Mouse (Mus musculus) layer of hippocampus, adult 2 months (tissue): ENCODE results near the gene Kirrel3. TPM values are rescaled to one million over a fixed set of nuclear protein-coding genes. Genes with fewer than 3 reads are reported as not detected.
A peak's percentile ranks its signal among the peaks of the same experiment; 100 is the strongest.

Source experiments
- DNase-seq, 2 experiments: peaks; one replicate each; pipeline ENCODE4 v3.0.0; 2022; ENCODE audit warnings: low spot score in 2 of 2
- H3K27ac ChIP-seq: fragments of 200-600 bp; 2 replicates; pipeline ENCODE4 v1.8.1; 2022
- H3K4me3 ChIP-seq: fragments of 200-600 bp; 2 replicates; pipeline ENCODE4 v1.8.1; 2022; ENCODE audit warnings: mild to moderate bottlenecking
- CTCF ChIP-seq: fragments of 200-600 bp; conservative IDR thresholded peaks from 2 replicates; pipeline ENCODE4 v1.8.1; 2022; ENCODE audit warnings: antibody characterized with exemption, mild to moderate bottlenecking, moderate library complexity
- total RNA-seq, 2 experiments: library from RNA; stranded (reverse); gene quantifications; 2 replicates each; pipeline ENCODE4 v1.2.3; 2021

The Kirrel3 gene
- total RNA-seq, 2 experiments from 2014 or later: 55.6 to 57.5 TPM

- no peak overlapping the region for H3K4me3 ChIP-seq
- DNase-seq: no peak
- no peak overlapping the region for H3K27ac ChIP-seq
- peak; percentile 54 for TF ChIP-seq CTCF
These were observed 371.9 kb downstream of the Kirrel3 start for GRCm38 (mm10) chr9:34857575-34857974.

GRCm38 (mm10) chr9:34858071-34858470 lies 372.4 kb downstream of the Kirrel3 start:
- TF ChIP-seq CTCF: no peak
- Histone ChIP-seq H3K27ac (no peak overlapping the region), H3K4me3 (no peak overlapping the region)
- no peak for DNase-seq

DNA sequence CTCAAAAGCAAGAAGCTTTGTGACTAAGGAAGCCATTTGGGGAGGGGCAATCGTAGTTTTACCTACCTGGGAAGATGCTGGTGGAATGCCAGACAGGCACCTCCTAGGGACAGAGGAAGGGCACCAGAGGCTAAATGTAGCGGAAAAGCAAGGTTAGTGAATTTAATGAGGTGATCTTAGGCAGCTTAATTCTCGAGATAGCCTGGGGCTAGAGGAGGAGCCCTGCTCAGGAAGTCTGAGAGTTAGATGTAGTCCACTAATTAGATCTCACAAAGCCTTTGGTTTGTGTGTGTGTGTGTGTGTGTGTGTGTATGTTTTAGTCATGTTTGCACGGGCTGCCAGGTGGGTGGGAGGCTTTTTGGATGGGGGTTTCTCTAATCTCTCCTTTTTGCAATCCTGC lies 375.2 kb downstream of the Kirrel3 start:
- DNase-seq: no peak
- H3K4me3 ChIP-seq: no peak overlapping the region
- no peak overlapping the region for H3K27ac ChIP-seq
- no peak for TF ChIP-seq CTCF

GRCm38 (mm10) chr9:34861775-34862174 lies 376.1 kb downstream of the Kirrel3 start:
- DNase-seq: peak; percentile 62 to 69
- no peak overlapping the region for H3K4me3 ChIP-seq
- no peak overlapping the region for H3K27ac ChIP-seq
- TF ChIP-seq CTCF: peak; percentile 91

GRCm38 (mm10) chr9:34865606-34866005 lies 379.9 kb downstream of the Kirrel3 start:
- H3K4me3 ChIP-seq: no peak overlapping the region
- TF ChIP-seq CTCF: no peak
- no peak overlapping the region for H3K27ac ChIP-seq
- no peak for DNase-seq

- no peak for TF ChIP-seq CTCF
- no peak for DNase-seq
- H3K27ac ChIP-seq: no peak overlapping the region
- no peak overlapping the region for H3K4me3 ChIP-seq
These were observed 385.7 kb downstream of the Kirrel3 start for GRCm38 (mm10) chr9:34871316-34871966.

GRCm38 (mm10) chr9:34875238-34875637 lies 389.5 kb downstream of the Kirrel3 start:
- TF ChIP-seq CTCF: no peak
- no peak for DNase-seq

DNA sequence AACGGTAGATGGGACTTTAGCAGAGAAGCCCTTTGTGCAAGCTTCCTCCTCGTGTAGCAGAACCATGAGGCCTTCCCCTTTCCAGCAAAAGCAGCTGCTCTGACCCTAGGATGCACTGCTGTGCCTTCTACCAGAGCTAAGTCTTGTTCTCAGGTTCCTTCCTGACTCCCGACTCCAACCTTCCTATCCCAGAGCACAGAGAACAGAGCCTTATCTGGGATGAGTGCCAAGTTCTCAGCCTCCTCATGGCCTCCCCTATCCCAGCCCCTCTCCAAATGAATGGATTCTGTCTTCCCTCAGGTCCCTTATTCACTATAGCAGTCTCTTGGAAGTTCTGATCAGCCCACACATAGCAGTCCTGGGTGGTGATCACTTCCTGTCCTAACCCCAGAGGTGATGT lies 391.5 kb downstream of the Kirrel3 start:
- TF ChIP-seq CTCF: no peak

More at GRCm38 (mm10) chr9:34875238-34875637, 389.5 kb downstream of the Kirrel3 start:
- Histone ChIP-seq H3K4me3 (no peak overlapping the region), H3K27ac (no peak overlapping the region; the same call in 1 of the 2 replicates)

GRCm38 (mm10) chr9:34877799-34878198 lies 392.1 kb downstream of the Kirrel3 start:
- no peak overlapping the region for H3K27ac ChIP-seq
- no peak overlapping the region for H3K4me3 ChIP-seq
- TF ChIP-seq CTCF: peak; percentile 38
- peak in 1 of 2 experiments; percentile 43 for DNase-seq

More for the DNA sequence above, 391.5 kb downstream of the Kirrel3 start:
- H3K27ac ChIP-seq: no peak overlapping the region
- H3K4me3 ChIP-seq: no peak overlapping the region
- no peak for DNase-seq

GRCm38 (mm10) chr9:34881750-34882149 lies 396.1 kb downstream of the Kirrel3 start:
- H3K4me3 ChIP-seq: no peak overlapping the region
- no peak for DNase-seq
- no peak for TF ChIP-seq CTCF
- H3K27ac ChIP-seq: peak overlapping the region; percentile 6; the same call in 1 of the 2 replicates

GRCm38 (mm10) chr9:34882211-34882610 lies 396.5 kb downstream of the Kirrel3 start:
- TF ChIP-seq CTCF: no peak
- peak overlapping the region; percentile 6; the same call in 1 of the 2 replicates for H3K27ac ChIP-seq
- H3K4me3 ChIP-seq: no peak overlapping the region
- no peak for DNase-seq

GRCm38 (mm10) chr9:34883122-34883521 lies 397.4 kb downstream of the Kirrel3 start:
- Histone ChIP-seq H3K4me3 (no peak overlapping the region), H3K27ac (no peak overlapping the region)
- TF ChIP-seq CTCF: no peak
- no peak for DNase-seq

DNA sequence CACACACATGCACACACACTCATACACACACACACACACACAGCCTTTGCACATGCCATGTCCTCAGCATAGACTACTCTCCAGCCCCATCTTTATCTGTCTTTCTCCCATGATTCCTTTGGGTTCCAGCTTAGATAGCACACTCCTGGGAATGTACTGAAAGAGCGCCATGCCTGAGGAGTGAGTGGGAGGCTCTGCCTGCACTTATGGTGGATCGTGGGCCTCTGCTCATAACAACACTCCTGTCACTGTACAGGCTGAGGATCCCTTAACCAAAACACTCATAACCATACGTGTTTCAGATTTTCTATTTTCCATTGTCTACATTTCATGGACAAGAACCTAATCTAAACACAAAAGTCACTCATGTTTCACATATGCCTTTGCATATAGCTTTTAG lies 398.6 kb downstream of the Kirrel3 start:
- Histone ChIP-seq H3K27ac (no peak overlapping the region), H3K4me3 (no peak overlapping the region)
- TF ChIP-seq CTCF: no peak
- no peak for DNase-seq

GRCm38 (mm10) chr9:34884942-34885341 lies 399.2 kb downstream of the Kirrel3 start:
- Histone ChIP-seq H3K4me3 (no peak overlapping the region), H3K27ac (no peak overlapping the region)
- TF ChIP-seq CTCF: no peak
- DNase-seq: no peak
